Mouse (Mus musculus): ENCODE data around the gene Rpl13a.
"Not testable (repeated sequence)": the region's sequence is repeated elsewhere in the genome, so short reads cannot be mapped to it uniquely, and the experiment has no call there.

Gene Rpl13a

GRCm38 (mm10) chr7:45128624-45129246 lies at the start of gene Rpl13a:
TSS of gene Rpl13a (minus strand) at chr7:45128761.
- DNase-seq = peak; percentile 97

DNA sequence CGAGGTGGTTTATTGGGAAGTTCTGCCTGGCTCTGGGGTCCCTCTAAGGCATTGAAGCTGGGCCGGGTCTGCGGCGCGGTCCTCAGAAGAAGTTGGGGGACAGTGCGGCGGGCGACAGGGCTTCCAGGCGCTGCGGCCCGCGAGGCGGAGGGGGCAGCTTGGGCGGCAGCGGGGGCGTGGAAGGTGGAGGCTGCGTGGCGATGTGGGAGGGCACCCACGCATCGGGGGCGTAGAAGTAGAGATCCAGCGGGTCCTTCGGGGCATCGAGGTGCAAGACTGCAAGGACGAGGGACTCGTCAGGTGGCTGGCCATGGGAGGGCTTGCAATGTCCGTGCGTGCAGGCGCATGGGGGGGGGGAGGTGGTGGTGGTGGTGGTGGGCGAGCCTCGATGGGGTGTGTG lies 47.8 kb upstream of the Rpl13a start:
- DNase-seq = no peak

GRCm38 (mm10) chr7:45175929-45176328 lies 47.4 kb upstream of the Rpl13a start:
- no peak for DNase-seq

DNA sequence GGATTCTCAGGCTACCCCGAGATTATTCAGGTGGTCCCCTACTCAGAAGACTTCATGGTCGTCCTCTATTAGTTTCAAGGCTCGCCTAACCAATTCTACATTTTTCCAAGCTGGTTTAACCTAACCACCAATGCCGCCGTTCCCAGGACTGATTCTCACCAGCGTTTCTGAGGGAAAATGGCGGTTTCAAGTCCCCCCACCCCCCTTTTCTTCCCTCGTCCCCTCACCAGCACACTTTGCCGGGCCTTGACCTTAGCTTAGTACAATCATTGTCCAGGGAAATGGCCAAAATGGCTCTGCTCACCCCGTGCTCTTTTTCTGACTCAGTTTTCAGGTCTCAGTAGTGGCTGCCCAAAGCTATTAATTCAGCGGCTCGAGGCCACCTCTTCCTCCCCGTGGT lies 46.8 kb upstream of the Rpl13a start:
- no peak for DNase-seq

DNA sequence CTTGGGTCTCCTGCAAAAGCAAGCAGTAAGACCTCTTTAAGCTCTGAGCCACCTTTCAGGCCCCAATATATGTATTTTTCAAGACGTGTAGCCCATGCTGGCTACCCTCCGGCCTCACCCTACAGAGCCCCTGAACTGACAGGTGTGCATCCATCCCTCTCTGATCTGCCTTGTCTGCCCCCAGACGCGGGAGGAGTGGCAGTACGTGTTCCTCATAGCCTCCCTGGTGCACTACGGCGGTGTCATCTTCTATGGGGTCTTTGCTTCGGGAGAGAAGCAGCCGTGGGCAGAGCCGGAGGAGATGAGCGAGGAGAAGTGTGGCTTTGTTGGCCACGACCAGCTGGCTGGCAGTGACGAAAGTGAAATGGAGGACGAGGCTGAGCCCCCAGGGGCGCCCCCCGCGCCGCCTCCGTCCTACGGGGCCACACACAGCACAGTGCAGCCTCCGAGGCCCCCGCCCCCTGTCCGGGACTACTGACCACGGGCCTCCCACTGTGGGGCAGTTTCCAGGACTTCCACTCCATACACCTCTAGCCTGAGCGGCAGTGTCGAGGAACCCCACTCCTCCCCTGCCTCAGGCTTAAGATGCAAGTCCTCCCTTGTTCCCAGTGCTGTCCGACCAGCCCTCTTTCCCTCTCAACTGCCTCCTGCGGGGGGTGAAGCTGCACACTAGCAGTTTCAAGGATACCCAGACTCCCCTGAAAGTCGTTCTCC lies 46.2 kb upstream of the Rpl13a start:
- no peak for DNase-seq

- not testable (repeated sequence) for DNase-seq
Measured at GRCm38 (mm10) chr7:45173772-45174171, 45.2 kb upstream of the Rpl13a start.

DNA sequence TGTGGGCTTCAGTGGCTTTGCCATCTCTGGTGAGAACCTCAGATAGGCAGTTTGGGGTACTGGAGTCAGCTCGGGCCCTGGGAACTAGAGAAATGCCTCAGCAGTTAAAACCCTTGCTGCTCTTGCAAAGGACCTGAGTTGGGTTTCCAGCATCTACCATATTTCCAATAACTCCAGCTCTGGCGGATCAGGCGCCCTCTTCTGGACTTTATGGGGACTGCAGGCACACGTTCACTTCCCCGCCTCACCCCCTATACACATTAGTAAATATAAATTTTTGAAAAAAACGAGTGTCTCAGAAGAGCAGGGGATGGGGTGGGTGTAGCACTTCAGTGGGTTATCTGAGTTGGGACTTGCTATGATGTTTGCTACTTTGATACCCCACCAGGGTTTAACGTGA lies 44.4 kb upstream of the Rpl13a start:
- peak; percentile 34 for DNase-seq

DNA sequence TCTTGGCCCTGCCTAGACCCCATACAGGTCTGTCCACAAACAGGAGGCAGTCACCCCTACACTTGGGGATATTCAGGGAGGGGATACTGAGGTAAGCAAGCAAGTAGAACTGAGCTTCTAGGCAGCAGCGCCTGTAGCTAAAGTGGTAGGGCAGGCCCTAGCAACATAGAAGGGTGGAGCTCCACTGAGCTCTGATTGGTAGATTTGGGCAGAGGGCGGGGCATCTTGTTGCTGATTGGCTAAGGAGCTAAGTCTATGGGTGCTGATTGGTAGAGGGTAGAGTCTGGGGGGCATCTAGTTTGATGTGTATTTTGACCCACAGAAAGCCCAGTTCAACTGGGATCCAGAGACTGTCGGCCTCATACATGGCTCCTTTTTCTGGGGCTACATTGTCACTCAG lies 40.9 kb upstream of the Rpl13a start:
- DNase-seq = no peak

- DNase-seq = no peak
Measured at GRCm38 (mm10) chr7:45168656-45169055, 40.1 kb upstream of the Rpl13a start.

- no peak for DNase-seq
Measured at GRCm38 (mm10) chr7:45167761-45168445, 39.3 kb upstream of the Rpl13a start.

DNA sequence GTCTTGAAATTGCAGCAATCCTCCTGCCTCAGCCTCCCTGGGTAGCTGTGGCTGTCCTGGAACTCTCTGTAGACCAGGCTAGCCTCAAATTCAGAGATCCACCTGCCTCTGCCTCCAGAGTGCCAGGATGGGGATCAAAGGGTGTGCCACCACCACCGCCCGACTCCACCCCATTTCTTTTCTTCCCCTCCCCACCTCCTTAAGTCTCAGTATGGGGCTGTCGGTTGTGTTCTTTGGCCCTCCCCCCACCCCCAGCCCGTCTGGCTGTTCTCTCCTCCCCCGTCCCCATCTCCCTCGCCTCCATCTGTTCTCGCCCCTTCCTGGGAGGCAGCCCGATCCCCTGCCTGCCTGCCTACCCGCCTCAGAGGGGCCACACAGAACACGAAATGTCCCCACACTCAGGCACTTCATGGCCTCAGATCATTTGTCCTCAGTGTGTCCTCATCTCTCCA lies 38.4 kb upstream of the Rpl13a start:
- DNase-seq = no peak

GRCm38 (mm10) chr7:45165701-45166100 lies 37.1 kb upstream of the Rpl13a start:
- DNase-seq = no peak

- DNase-seq = no peak
Measured at GRCm38 (mm10) chr7:45164833-45165232, 36.3 kb upstream of the Rpl13a start.

GRCm38 (mm10) chr7:45163735-45164490 lies 35.4 kb upstream of the Rpl13a start, which contains the start of gene Slc17a7:
TSS of gene Slc17a7 (plus strand) at chr7:45163949.
- DNase-seq = peak; percentile 62

DNA sequence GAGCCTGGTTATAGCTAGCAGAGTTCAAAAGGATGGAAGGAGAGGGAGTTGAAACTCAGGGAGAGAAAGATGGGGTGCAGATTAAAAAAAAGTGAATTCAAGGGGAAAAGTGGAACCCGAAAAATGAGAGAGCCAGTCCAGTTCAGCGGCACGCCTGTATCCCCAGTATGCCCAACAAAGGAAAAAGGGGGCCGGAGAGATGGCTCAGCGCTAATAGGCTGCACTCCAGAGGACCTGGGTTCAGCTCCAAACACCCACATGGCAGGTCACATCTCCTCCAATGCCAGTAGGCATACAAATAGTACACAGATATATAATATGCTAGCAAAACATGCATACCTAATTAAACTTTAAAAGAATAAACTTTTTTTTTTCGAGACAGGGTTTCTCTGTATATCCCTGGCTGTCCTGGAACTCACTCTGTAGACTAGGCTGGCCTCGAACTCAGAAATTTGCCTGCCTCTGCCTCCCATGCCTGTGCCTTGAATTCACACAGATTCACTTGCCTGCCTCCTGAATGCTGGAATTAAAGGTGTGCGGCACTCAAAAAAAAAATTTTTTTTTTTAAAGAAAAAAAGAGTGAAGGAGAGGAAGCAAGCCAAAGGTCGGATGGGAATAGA lies 34.5 kb upstream of the Rpl13a start:
- DNase-seq = no peak

GRCm38 (mm10) chr7:45162551-45162950 lies 34.0 kb upstream of the Rpl13a start:
- no peak for DNase-seq

GRCm38 (mm10) chr7:45161612-45162473 lies 33.3 kb upstream of the Rpl13a start:
- peak; percentile 84 for DNase-seq

DNA sequence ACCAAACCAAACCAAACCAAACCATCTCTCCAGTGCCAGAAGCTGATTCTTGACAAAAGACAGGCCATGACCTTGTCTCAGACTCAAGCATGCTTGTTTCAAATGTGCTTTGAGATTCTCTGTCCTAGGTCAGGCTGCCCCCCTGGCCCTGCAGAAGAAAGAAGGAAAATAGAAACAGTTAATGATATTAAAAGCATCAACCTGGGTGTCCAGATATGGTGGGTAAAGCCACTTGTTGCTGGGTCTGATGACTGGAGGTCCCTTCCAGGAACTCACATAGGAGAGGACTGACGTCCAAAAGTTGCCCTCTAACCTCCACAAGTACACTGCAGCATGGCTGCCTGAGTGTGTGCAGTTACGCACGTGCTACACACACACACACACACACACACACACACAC lies 32.3 kb upstream of the Rpl13a start:
- no peak for DNase-seq

GRCm38 (mm10) chr7:45160316-45160800 lies 31.8 kb upstream of the Rpl13a start:
- DNase-seq = no peak

DNA sequence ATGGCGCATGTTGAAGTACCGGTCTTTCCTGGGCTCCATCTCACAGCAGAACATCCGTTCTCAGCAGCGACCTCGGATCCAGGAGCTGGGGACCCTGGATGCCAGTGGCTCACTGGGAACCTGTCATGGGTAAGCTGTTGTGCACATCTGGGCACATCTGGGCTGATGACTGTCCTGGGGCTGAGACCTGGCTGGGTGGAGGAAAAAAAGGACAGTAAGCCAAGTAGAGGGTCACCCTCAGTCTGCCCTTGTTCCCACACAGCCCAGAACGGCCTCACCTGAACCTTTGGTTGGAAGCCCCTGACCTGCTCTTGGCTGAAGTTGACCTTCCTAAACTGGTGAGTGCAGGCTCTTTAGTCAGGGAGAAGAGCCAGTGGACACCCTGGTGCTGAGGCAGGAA lies 30.4 kb upstream of the Rpl13a start:
- DNase-seq = no peak

DNA sequence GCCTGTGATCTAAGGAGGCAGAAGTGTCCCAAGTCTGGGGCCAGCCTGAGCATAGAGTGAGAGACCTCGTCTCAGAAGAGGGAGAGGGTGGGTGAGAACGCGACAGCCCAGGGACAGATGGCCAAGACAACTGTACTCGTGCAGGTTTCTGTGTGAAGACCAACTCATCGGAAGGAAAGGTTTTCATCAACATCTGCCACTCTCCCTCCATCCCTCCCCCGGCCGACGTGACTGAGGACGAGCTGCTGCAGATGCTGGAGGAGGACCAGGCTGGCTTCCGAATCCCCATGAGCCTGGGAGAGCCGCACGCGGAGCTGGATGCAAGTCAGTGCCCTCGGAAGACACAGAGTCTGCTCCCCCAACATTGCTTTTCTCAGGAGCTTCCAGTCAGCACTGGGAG lies 28.9 kb upstream of the Rpl13a start:
- no peak for DNase-seq

DNA sequence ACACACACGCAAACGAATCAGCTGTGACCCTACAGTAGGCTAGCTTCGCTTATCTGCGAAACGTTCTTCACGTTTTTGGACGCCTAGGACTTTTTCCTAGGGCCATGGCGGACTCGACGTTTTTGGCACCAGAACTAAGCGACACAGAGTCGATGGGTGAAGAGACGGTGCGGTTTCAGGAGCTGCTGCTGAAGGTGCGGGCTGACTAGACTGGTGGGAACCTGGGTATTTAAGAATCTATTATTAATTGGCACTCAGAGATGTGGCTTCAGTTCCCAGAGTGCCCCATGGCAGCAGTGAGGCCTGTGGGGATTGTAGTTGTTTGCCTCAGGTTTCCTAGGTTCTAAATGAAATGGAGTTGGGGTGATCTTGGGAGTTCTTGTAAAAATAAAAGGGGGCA lies 27.6 kb upstream of the Rpl13a start:
- no peak for DNase-seq

Measured in liver (tissue).